Comparison of ENCODE assay signal across 13 mouse cellular contexts in the genomic region with DNA sequence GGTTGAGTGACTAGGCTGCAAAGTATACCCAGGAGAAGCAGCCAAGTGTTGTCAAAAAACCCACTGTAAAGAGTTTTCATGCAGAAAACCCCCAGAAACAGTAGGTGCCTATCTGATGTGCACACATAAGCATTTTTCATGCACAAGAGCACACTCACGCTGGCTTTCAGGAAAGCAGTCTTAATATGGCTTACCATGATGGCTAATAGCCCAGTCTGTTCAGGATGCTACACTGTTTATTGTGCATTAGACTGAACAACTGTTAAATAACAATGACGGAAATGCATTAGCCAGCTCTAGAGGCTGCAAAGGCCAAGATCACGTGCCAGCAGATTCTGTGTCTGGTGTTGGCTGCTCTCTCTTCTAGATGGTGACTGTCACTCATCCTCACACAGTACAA.
"Had no signal": no experiment of that assay in that cellular context is flagged by ENCODE, and none has a peak within 500 bp of the region (broad histone marks: within the 10 kb centered on the region; RNA-seq: fewer than 3 reads in every experiment).

No protein-coding gene starts in this region.

- H3K36me3 ChIP-seq: limb, embryonic 10.5 days; liver, embryonic 15.5 days; neural tube, embryonic 12.5 days had no signal

- ATAC-seq: lung, postnatal 0 days had no signal

- H3K9me3 ChIP-seq: limb, embryonic 10.5 days; liver, embryonic 15.5 days; neural tube, embryonic 12.5 days had no signal

- H3K4me1 ChIP-seq: liver, embryonic 15.5 days; neural tube, embryonic 12.5 days had no signal

- H3K4me3 ChIP-seq: limb, embryonic 10.5 days; liver, embryonic 15.5 days; neural tube, embryonic 12.5 days had no signal

- H3K4me2 ChIP-seq: liver, embryonic 11.5 days; liver, embryonic 15.5 days; neural tube, embryonic 12.5 days had no signal

- DNase-seq: kidney, adult 8-10 months; kidney, postnatal 36 days; layer of hippocampus, adult 9-11 months; lung, adult 2 months; lung, postnatal 36 days; midbrain, embryonic 14.5 days; thymus, postnatal 4 days had no signal

- H3K9ac ChIP-seq: liver, embryonic 15.5 days; neural tube, embryonic 12.5 days had no signal

- H3K27ac ChIP-seq: limb, embryonic 10.5 days; liver, embryonic 15.5 days; neural tube, embryonic 12.5 days; stomach, postnatal 0 days had no signal

- H3K27me3 ChIP-seq: liver, embryonic 15.5 days; neural tube, embryonic 12.5 days had no signal
